Mouse (Mus musculus) neural tube, embryonic 10.5 days (tissue): ENCODE measurements around the gene Bub1b.

Experiments used
- DNase-seq: peaks from one replicate; pipeline ENCODE4 v3.0.0-alpha.2; 2017; ENCODE audit warnings: low spot score; ENCODE audit errors: extremely low spot score

Gene Bub1b

DNA sequence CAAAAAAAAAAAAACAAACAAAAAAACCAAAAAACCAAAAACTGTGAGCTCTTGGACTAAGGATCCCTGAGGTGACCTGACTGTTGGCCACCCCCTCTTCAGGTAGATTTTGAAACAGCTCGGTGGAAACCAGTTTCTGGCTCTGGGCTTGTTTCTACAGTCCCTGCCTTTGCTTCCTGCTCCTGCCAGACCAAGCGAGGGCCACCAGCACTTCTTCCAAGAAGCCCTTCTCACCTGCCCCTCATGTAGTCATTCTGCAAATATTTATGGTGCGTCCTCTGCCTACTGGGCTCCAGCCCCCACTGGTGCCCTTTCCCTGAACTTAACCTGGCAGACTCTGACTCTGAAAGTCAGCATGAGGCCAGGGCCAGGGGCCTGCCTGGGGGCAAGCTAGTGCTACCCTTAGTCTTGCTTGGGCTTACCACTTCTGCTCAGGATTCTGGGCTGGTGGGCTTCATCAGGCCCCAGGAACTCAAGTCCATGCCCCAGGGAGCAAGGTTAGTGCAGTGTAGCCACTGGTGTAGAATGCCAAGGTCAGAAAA lies 67.0 kb downstream of the Bub1b start:
- DNase-seq: no peak

DNA sequence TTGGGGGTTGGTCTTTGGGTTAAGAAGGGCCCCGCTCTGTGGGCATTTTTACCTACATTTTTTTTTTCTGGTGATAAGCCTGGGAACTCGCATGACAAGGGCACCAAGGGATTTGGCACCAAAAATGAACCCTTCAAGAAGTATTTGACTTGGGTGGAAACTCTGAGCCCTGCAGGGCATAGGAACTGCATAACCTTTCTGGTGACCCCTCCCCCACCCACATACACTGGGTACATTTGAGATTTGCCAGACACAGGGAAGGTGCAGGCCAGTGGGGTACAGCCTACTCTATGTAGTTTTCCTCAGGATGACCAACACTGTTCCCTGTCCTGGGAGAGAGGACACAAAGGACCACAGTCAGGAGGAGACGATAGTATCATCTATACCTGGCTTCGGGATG lies 67.6 kb downstream of the Bub1b start:
- DNase-seq: no peak

DNA sequence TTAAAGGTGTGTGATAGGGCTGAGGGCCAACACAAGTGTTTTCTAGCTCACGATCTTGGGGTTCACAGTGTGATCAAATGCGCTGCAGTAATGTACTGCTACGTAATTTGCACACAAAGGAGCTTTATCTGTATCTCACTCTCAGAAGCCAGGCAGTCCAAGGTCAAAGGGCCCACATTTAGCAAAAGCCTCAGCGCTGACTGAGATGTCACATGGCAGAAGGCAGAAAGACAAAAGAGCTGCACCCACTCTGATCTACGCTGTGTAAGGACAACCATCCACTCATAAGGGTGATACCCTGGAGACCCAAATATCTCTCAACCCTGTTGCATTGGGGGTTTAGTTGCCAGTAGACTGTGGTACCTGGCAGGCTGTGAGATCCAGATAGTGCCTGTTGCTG lies 69.2 kb downstream of the Bub1b start:
- DNase-seq: no peak

GRCm38 (mm10) chr2:118669245-118669644 lies 71.2 kb downstream of the Bub1b start:
- DNase-seq: no peak

- DNase-seq: no peak
These were observed 71.8 kb downstream of the Bub1b start for GRCm38 (mm10) chr2:118669785-118670184.

GRCm38 (mm10) chr2:118671728-118672127 lies 73.7 kb downstream of the Bub1b start:
- DNase-seq: no peak

GRCm38 (mm10) chr2:118673686-118674465 lies 75.9 kb downstream of the Bub1b start:
- DNase-seq: no peak

- no peak for DNase-seq
These were observed 76.5 kb downstream of the Bub1b start for GRCm38 (mm10) chr2:118674500-118674899.

DNA sequence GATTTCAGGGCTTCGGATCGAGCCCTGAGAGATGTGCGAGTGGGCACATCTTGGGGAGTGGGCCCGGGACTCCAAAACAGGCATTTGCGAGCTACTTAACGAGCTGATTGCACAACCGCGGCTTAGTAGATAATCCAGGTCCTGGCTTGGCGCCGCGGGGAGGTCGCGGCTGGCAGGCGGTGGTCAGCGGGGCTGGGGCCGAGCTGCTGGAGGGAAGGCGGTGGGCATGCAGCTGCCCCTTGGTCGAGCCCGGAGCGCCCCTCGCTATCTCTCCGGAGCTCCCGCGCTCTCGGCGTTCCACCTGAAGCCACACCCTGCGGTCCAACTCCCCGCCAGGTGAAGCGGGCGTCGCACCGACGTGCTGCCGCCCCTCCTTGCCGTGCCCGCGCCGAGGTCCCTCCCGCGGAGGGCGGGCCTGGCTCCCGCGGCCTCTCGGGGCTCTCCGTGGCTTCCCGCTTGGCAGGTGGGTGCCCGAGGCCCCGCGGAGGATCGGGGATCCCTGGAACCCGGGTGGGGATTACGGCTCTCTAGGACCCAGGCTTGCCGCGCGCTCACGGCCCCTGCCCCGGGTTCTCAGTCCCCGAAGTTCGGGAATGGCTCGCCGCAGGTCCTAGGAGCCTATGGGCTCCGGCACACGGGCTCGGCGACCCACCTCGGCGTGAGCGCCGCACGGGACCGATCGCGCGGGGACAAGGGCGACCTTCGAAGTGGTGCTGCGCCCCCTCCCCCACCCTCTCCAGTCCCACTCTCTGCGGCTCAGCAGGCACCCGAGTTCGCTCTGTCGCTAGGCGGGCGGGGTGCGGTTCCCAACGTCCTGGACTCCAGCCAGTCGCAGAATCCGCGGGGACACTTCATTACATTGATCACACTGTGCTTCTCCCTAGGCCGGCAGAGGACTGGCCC lies 79.1 kb downstream of the Bub1b start:
- DNase-seq: peak; percentile 53

DNA sequence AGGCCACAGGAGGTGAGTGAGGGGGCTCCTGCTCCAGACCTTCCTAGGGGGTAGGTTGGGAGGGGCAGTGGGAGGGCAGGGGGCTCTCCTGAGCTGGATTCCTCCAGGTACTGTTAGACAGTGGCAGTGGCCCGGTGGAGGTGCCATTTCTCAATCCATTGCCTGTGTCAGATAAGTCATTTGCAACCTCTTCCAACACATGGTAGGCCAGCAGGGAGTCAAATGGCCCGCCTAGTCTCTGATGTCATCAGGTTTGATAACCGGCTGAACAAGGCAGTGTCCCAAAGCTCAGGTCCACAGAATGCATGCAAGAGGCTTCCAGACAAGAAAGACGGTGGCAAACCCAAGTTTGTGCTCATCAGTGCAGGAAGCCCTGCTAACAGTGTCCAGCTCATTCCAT lies 79.8 kb downstream of the Bub1b start:
- DNase-seq: no peak

- DNase-seq: no peak
These were observed 81.6 kb downstream of the Bub1b start for GRCm38 (mm10) chr2:118679577-118679976.

DNA sequence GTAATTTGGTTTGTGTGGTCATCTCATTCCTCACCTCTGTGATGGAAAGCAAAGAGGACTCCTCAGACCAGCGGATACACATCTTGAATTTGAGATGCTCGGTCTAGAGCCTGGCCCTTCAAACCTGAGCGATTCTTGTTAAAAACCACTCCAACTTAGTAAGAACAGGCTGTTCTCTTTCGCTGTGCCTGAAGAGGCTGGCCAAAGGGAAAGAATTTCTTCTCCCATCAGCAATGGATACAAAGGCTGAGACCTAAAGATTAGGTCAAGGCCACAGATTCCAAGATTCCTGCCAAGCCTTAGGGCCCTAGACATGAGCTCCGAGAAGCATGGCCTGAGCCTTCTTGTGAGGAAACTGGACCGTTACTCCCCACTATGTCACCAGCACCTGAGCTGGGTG lies 82.9 kb downstream of the Bub1b start:
- DNase-seq: no peak

GRCm38 (mm10) chr2:118682544-118683260 lies 84.7 kb downstream of the Bub1b start:
- no peak for DNase-seq

DNA sequence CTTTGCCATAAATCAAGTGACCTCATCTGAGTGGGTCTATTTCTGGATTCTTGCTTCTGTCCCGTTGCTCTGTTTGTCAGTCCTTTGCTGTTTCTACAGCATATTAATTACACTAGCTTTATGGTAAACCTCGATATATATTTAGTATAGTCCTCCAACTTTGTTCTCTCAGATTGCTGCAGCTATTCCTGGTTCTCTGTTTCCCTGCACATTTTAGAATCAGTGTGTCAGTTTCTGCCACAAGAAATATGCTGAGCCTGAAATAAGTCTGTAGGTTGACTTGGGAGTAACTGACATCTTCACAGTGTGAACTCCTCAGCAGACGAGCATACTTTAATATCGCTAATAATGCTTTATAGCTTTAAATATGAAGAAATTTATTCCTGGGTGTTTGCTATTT lies 87.1 kb downstream of the Bub1b start:
- no peak for DNase-seq

DNA sequence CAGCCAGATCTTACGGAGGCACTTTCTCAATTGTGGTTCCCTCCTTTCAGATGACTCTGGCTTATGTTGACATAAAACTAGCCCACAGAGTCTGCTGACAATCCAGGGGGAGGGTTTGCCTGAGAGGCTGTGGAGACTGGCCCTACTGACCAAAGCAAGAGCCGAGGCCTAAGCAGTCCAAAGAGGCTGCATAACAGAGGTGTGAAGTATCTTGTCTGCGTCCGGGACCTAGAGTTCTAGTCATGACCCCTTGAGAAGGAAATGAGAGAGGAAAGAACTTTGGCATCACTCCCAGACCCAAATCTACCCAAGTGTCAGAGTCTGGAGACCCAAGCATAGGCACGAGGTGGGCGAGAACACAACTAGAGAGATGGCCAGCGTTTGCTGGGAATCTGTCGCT lies 88.7 kb downstream of the Bub1b start:
- DNase-seq: no peak

DNA sequence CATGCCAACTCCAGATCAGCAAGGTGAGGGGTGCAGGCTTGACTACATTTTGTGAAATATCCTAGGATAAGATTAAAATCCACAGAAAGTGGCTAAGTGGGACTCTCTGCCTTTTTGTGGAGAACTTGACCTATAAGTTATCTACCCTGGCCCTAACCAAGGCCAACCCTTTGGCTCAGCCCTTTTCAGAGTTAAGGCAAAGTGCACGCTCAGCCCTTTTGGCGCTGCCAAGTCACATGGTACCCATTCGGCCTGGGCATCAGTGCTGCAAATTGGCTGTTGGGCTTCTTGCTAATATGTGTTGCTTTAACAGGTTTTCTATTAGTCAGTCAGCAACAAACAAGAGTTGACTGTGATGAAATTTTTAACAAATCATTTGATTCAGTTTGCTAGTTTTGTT lies 89.8 kb downstream of the Bub1b start:
- DNase-seq: no peak

- DNase-seq: no peak
These were observed 91.9 kb downstream of the Bub1b start for GRCm38 (mm10) chr2:118689875-118690274.
